Mouse (Mus musculus): ENCODE measurements around the gene Tmbim6.

Gene Tmbim6

GRCm38 (mm10) chr15:99399503-99400245 lies 7.0 kb downstream of the Tmbim6 start:
- TF ChIP-seq GATA4 (IDR thresholded peaks at IDR 0.05; ENCODE audit: insufficient replicate concordance, low read length), result no peak

- no peak for TF ChIP-seq GATA4 (IDR thresholded peaks at IDR 0.05; ENCODE audit: insufficient replicate concordance, low read length)
Observed at GRCm38 (mm10) chr15:99400602-99401001, 7.9 kb downstream of the Tmbim6 start.

GRCm38 (mm10) chr15:99403159-99403889 lies 10.6 kb downstream of the Tmbim6 start:
- no peak for TF ChIP-seq GATA4 (IDR thresholded peaks at IDR 0.05; ENCODE audit: insufficient replicate concordance, low read length)

GRCm38 (mm10) chr15:99405150-99405549 lies 12.5 kb downstream of the Tmbim6 start:
- TF ChIP-seq GATA4 (IDR thresholded peaks at IDR 0.05; ENCODE audit: insufficient replicate concordance, low read length), result no peak

GRCm38 (mm10) chr15:99406986-99407570 lies 14.4 kb downstream of the Tmbim6 start:
- TF ChIP-seq GATA4 (IDR thresholded peaks at IDR 0.05; ENCODE audit: insufficient replicate concordance, low read length), result no peak

GRCm38 (mm10) chr15:99408845-99409244 lies 16.2 kb downstream of the Tmbim6 start:
- no peak for TF ChIP-seq GATA4 (IDR thresholded peaks at IDR 0.05; ENCODE audit: insufficient replicate concordance, low read length)

GRCm38 (mm10) chr15:99411747-99412146 lies 19.1 kb downstream of the Tmbim6 start:
- TF ChIP-seq GATA4 (IDR thresholded peaks at IDR 0.05; ENCODE audit: insufficient replicate concordance, low read length), result no peak

GRCm38 (mm10) chr15:99415793-99416192 lies 23.1 kb downstream of the Tmbim6 start:
- TF ChIP-seq GATA4 (IDR thresholded peaks at IDR 0.05; ENCODE audit: insufficient replicate concordance, low read length), result no peak

GRCm38 (mm10) chr15:99416348-99416882 lies 23.7 kb downstream of the Tmbim6 start:
- no peak for TF ChIP-seq GATA4 (IDR thresholded peaks at IDR 0.05; ENCODE audit: insufficient replicate concordance, low read length)

- TF ChIP-seq GATA4 (IDR thresholded peaks at IDR 0.05; ENCODE audit: insufficient replicate concordance, low read length), result no peak
Observed at GRCm38 (mm10) chr15:99416957-99417356, 24.3 kb downstream of the Tmbim6 start.

- no peak for TF ChIP-seq GATA4 (IDR thresholded peaks at IDR 0.05; ENCODE audit: insufficient replicate concordance, low read length)
Observed at GRCm38 (mm10) chr15:99417692-99418271, 25.1 kb downstream of the Tmbim6 start.

- no peak for TF ChIP-seq GATA4 (IDR thresholded peaks at IDR 0.05; ENCODE audit: insufficient replicate concordance, low read length)
Observed at GRCm38 (mm10) chr15:99420101-99420500, 27.4 kb downstream of the Tmbim6 start.

- no peak for TF ChIP-seq GATA4 (IDR thresholded peaks at IDR 0.05; ENCODE audit: insufficient replicate concordance, low read length)
Observed at GRCm38 (mm10) chr15:99420521-99421014, 27.9 kb downstream of the Tmbim6 start.

GRCm38 (mm10) chr15:99421152-99421551 lies 28.5 kb downstream of the Tmbim6 start:
- no peak for TF ChIP-seq GATA4 (IDR thresholded peaks at IDR 0.05; ENCODE audit: insufficient replicate concordance, low read length)

GRCm38 (mm10) chr15:99421676-99422075 lies 29.0 kb downstream of the Tmbim6 start:
- TF ChIP-seq GATA4 (IDR thresholded peaks at IDR 0.05; ENCODE audit: insufficient replicate concordance, low read length), result no peak
